Mouse (Mus musculus) forebrain, embryonic 11.5 days (tissue): ENCODE measurements at regions not wholly inside any gene's neighbourhood (a gene's known extent, or its start where the extent isn't known, plus 50 kb on each side); places are given as distances from the start of the nearest gene placed in this dataset.

ENCODE experiments used
- ATAC-seq: fragments of 200-750 bp; cut with Nextera tagmentation; replicated peaks from 2 replicates; pipeline ENCODE4 v1.8.0; 2017; ENCODE audit warnings: moderate TSS enrichment; ENCODE audit not compliant: low FRiP score
- DNase-seq: peaks from one replicate; pipeline ENCODE4 v3.0.0-alpha.2; 2017; ENCODE audit warnings: low spot score
- H3K27ac ChIP-seq: fragments of 300-500 bp; sonication (generic); 2 replicates; pipeline ENCODE4 v1.5.1; 2014; ENCODE audit warnings: low read depth, low read length
- H3K27me3 ChIP-seq: fragments of 300-500 bp; sonication (generic); 2 replicates; pipeline ENCODE4 v1.6.1; 2014; ENCODE audit warnings: mild to moderate bottlenecking, low read length, mixed read lengths; ENCODE audit not compliant: control insufficient read depth, insufficient read depth
- H3K36me3 ChIP-seq: fragments of 300-500 bp; sonication (generic); 2 replicates; pipeline ENCODE4 v1.6.1; 2014; ENCODE audit warnings: mild to moderate bottlenecking, low read length, moderate library complexity, mixed read lengths; ENCODE audit not compliant: control insufficient read depth, insufficient read depth
- H3K4me1 ChIP-seq: fragments of 300-500 bp; sonication (generic); replicated peaks from 2 replicates; pipeline ENCODE4 v1.6.1; 2014; ENCODE audit warnings: low read length, mixed read lengths; ENCODE audit not compliant: control insufficient read depth, insufficient read depth
- H3K4me2 ChIP-seq: fragments of 300-500 bp; sonication (generic); 2 replicates; pipeline ENCODE4 v1.6.1; 2014; ENCODE audit warnings: low read depth, mild to moderate bottlenecking, low read length, moderate library complexity, mixed read lengths; ENCODE audit not compliant: severe bottlenecking
- H3K4me3 ChIP-seq: fragments of 300-500 bp; sonication (generic); 2 replicates; pipeline ENCODE4 v1.5.1; 2014; ENCODE audit warnings: low read depth, low read length
- H3K9ac ChIP-seq: fragments of 300-500 bp; sonication (generic); 2 replicates; pipeline ENCODE4 v1.6.1; 2014; ENCODE audit warnings: low read length
- H3K9me3 ChIP-seq: fragments of 300-500 bp; sonication (generic); 2 replicates; pipeline ENCODE4 v1.6.1; 2016; ENCODE audit warnings: low read length, mixed read lengths; ENCODE audit not compliant: control insufficient read depth
- WGBS: fragments of 180-500 bp; shearing (Covaris S2); extraction: QIAGEN DNeasy Blood & Tissue Kit; methylation state at CpG from one replicate; pipeline ENCODE4 v1.1.7; 2014; 5-methylcytosine and 5-hydroxymethylcytosine counted together

- ATAC-seq (no peak), DNase-seq (no peak)
- Histone ChIP-seq H3K36me3 (no peaks in the 10 kb centered on the region), H3K27me3 (no peaks in the 10 kb centered on the region), H3K4me2 (no peak overlapping the region), H3K4me3 (no peak overlapping the region), H3K27ac (no peak overlapping the region), H3K9ac (no peak overlapping the region), H3K4me1 (no peaks in the 10 kb centered on the region), H3K9me3 (no peaks in the 10 kb centered on the region)
- 75% methylated on average over 5 of the region's 5 CpGs for WGBS
Measured at GRCm38 (mm10) chr3:131756126-131756525, 191.6 kb downstream of the Papss1 start.

DNA sequence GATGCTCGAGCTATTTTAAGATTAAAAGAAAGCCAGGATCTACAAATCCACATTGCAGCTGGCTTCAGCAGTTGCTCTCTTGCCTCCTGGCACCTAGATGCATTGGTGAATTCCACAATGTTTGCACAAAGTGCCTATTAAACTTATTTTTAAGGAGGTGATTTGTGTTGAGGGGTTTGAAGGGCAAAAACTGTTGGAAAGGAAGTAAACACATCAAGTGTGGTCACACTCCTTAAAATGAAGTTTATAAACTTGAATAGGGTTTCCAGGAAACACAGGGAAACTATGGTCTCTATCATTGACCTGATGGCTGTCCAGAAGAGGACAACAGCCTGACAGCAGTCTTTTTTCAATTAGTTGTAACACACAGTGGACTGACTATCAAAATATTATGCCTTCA is 205.4 kb downstream of the Papss1 start:
- 79% methylated on average over 1 of the region's 1 CpGs for WGBS
- Histone ChIP-seq H3K36me3 (no peaks in the 10 kb centered on the region), H3K27ac (no peak overlapping the region), H3K4me2 (no peak overlapping the region), H3K9me3 (no peaks in the 10 kb centered on the region), H3K9ac (no peak overlapping the region), H3K4me1 (no peaks in the 10 kb centered on the region), H3K4me3 (no peak overlapping the region), H3K27me3 (no peaks in the 10 kb centered on the region)
- no peak for ATAC-seq
- DNase-seq: no peak

- Histone ChIP-seq H3K4me3 (no peak overlapping the region), H3K36me3 (no peaks in the 10 kb centered on the region), H3K9ac (no peak overlapping the region), H3K9me3 (no peaks in the 10 kb centered on the region), H3K27me3 (no peaks in the 10 kb centered on the region), H3K4me1 (no peaks in the 10 kb centered on the region), H3K27ac (no peak overlapping the region), H3K4me2 (no peak overlapping the region)
- no peak for DNase-seq
- ATAC-seq: no peak
- 93% methylated on average over 1 of the region's 1 CpGs for WGBS
Measured at GRCm38 (mm10) chr3:131770486-131770885, 205.9 kb downstream of the Papss1 start.

- Histone ChIP-seq H3K9ac (no peak overlapping the region), H3K4me3 (no peak overlapping the region), H3K27ac (no peak overlapping the region), H3K27me3 (no peaks in the 10 kb centered on the region), H3K4me2 (no peak overlapping the region), H3K4me1 (no peaks in the 10 kb centered on the region), H3K9me3 (no peaks in the 10 kb centered on the region), H3K36me3 (no peaks in the 10 kb centered on the region)
- ATAC-seq (no peak), DNase-seq (no peak)
- 77% methylated on average over 4 of the region's 4 CpGs for WGBS
Measured at GRCm38 (mm10) chr3:131771863-131772546, 207.4 kb downstream of the Papss1 start.

DNA sequence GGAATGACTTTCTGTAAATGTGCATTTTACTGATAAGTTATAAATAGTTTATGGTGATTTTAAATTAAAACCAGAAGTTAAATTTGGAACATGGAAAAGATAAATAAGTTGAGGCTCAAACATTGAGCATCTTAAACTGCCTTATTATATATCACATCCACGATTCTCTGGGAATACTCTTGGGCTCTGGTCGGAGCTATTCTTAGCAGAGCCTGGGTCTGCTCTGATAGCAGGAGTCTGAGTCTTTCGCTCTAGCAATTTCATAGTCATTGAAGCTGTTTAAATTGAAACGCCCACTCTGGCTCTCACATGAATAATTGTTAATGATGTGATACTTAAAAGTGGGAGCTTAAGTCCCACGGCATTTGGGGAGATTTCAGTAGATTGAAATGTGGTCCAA is 208.0 kb downstream of the Papss1 start:
- H3K27ac ChIP-seq: no peak overlapping the region
- no peaks in the 10 kb centered on the region for H3K27me3 ChIP-seq
- WGBS: 80% methylated on average over 5 of the region's 5 CpGs
- H3K9ac ChIP-seq: no peak overlapping the region
- no peak for DNase-seq
- no peaks in the 10 kb centered on the region for H3K36me3 ChIP-seq
- no peak overlapping the region for H3K4me3 ChIP-seq
- H3K4me1 ChIP-seq: no peaks in the 10 kb centered on the region
- H3K9me3 ChIP-seq: no peaks in the 10 kb centered on the region
- no peak for ATAC-seq
- H3K4me2 ChIP-seq: no peak overlapping the region

DNA sequence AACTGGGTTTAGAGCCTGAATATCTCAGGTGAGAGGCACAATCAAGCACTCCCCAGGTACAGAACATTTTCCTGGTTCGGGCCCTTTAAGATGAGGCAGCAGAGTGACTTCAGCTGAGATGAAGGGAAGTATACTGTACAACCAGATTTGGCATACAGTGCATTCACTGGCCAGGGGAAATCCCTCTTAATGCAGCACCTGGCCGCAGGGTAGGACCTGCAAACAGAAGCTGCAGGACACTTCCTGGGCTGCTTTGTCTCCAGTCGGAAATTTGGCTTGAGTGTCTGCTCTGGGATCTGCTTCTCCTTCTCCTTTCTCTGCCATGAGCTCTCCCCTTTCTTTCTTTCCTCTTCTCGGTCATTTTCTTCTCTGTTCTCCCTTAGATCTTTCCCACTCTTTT is 210.9 kb downstream of the Papss1 start:
- H3K36me3 ChIP-seq: no peaks in the 10 kb centered on the region
- no peaks in the 10 kb centered on the region for H3K27me3 ChIP-seq
- no peak overlapping the region for H3K4me3 ChIP-seq
- no peak overlapping the region for H3K9ac ChIP-seq
- ATAC-seq: no peak
- H3K27ac ChIP-seq: no peak overlapping the region
- H3K4me2 ChIP-seq: no peak overlapping the region
- no peak for DNase-seq
- no peaks in the 10 kb centered on the region for H3K4me1 ChIP-seq
- 80% methylated on average over 4 of the region's 4 CpGs for WGBS
- H3K9me3 ChIP-seq: no peaks in the 10 kb centered on the region

GRCm38 (mm10) chr3:131776650-131777049 is 212.1 kb downstream of the Papss1 start:
- 80% methylated on average over 2 of the region's 2 CpGs for WGBS
- Histone ChIP-seq H3K9ac (no peak overlapping the region), H3K36me3 (no peaks in the 10 kb centered on the region), H3K4me3 (no peak overlapping the region), H3K9me3 (no peaks in the 10 kb centered on the region), H3K27me3 (no peaks in the 10 kb centered on the region), H3K4me2 (no peak overlapping the region), H3K27ac (no peak overlapping the region), H3K4me1 (no peaks in the 10 kb centered on the region)
- no peak for ATAC-seq
- DNase-seq: no peak

GRCm38 (mm10) chr3:131779803-131780202 is 215.2 kb downstream of the Papss1 start:
- DNase-seq: no peak
- WGBS: 75% methylated on average over 7 of the region's 7 CpGs
- Histone ChIP-seq H3K9ac (no peak overlapping the region), H3K9me3 (no peaks in the 10 kb centered on the region), H3K4me2 (no peak overlapping the region), H3K27ac (no peak overlapping the region), H3K4me1 (no peaks in the 10 kb centered on the region), H3K36me3 (no peaks in the 10 kb centered on the region), H3K4me3 (no peak overlapping the region), H3K27me3 (no peaks in the 10 kb centered on the region)
- ATAC-seq: no peak

DNA sequence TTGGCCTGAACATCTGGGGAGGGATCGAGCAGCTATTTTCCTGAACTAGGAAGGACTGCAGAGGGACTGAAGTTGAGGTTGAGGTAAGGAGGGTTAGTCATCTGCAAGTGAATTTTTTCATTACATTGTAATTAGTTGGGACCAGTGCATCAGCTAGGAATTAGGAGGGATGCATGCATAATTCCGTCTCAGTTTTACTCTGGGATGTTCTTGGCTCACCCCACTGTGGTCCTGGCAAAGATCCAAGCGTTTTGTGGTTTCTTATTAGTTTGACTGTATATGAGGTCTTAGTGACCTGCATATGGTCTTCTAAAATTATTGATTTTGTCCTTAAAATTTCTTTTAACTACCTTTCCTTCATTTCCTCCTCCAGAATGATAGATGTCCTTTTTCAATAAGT is 221.0 kb downstream of the Papss1 start:
- Histone ChIP-seq H3K9me3 (no peaks in the 10 kb centered on the region), H3K4me2 (no peak overlapping the region), H3K4me1 (no peaks in the 10 kb centered on the region), H3K27ac (no peak overlapping the region), H3K9ac (no peak overlapping the region), H3K36me3 (no peaks in the 10 kb centered on the region), H3K4me3 (no peak overlapping the region), H3K27me3 (no peaks in the 10 kb centered on the region)
- whole genome bisulfite sequencing: 90% methylated on average over 3 of the region's 3 CpGs
- ATAC-seq (no peak), DNase-seq (no peak)
